Mouse (Mus musculus) adrenal gland, postnatal 14 days (tissue): Measurements from ENCODE around the gene Lefty1. TPM values are rescaled to one million over a fixed set of nuclear protein-coding genes. Genes with fewer than 3 reads are reported as not detected.
"Not testable (repeated sequence)": the region's sequence is repeated elsewhere in the genome, so short reads cannot be mapped to it uniquely, and the experiment has no call there.

Experiments used
- DNase-seq: peaks from one replicate; pipeline ENCODE4 v3.0.0; 2021; ENCODE audit warnings: mixed read lengths
- total RNA-seq: library from RNA; stranded (reverse); gene quantifications from 2 replicates; pipeline ENCODE4 v1.2.3, GENCODE M21; 2021

The Lefty1 gene
- total RNA-seq, 1 experiment from 2014 or later, result 1.3 TPM

DNA sequence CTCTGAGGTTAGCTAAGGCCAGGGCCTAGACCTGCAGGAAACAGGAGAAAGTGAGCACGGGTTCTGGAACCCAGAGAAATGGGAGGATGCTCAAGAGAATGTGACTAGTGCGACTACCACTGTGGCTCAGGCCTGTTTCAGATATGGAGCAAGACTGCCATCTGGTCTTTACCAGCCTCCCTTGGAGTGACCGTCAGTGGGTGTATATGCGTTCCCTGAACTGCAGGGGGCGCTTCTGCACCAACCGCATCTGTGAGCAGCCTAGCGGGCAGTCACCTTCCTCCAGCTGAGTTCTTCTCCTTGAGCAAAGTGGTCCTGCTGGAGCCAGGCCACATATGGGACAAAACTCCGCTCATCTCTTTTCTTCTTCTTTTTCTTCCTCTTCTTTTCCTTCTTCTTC, 15.1 kb upstream of the Lefty1 start:
- peak; percentile 72 for DNase-seq

DNA sequence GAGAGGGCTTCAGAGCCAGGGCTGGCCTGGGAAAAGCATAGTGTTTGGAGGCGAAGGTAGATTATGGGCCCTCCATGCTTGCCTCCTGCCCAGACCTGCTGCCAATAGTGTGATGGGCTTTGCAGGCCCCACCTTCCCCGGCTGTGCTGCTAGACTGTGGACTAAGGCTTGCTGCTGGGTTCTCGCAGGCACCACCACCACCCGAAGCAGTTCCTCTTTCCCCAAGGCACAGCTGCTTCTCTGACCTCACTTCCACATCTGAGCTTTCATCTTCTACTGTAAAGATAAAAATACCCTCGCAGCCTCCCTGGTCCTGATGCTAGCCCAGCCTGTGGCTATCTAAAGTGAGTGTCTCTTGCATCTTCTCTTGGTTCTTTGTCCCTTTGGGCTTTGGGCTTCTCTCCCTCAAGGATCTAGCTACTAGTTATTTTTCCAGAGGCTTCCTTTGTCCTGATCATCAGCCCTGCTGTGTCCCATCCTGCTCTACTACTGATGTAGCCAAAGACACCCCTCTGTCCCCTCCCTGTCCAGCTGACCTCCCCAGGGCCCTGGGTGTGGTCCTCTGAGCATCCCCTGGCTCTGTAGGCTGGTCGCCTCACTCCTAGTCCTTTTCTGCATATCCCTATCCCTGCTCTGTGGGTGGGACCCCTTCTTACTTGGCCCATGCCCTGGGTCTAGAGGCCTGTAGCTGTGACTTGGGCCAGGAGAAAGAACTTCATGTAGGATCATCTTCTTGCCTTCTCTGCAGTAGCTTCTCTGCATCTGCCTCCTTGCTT, 12.4 kb upstream of the Lefty1 start:
- no peak for DNase-seq

DNA sequence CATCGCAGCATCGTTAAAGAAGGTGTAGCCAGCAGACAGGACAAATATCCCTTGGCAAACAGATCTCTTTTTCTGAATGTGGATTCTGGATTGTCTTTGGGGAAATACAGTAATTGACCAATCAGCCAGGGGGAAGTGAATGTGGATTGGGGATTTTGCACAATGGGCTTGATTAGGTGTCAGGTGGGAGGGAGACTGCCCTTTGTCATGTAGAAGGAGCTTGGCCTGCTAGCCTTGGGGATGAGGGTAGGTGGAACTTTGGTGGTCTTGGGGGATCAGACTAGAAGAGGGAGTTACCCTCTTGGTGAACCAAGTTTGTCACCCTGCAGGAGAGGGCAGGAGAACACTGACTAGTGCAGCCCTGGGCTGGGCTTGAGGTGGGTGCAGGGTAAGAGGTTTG, 10.1 kb upstream of the Lefty1 start:
- DNase-seq, result no peak

DNA sequence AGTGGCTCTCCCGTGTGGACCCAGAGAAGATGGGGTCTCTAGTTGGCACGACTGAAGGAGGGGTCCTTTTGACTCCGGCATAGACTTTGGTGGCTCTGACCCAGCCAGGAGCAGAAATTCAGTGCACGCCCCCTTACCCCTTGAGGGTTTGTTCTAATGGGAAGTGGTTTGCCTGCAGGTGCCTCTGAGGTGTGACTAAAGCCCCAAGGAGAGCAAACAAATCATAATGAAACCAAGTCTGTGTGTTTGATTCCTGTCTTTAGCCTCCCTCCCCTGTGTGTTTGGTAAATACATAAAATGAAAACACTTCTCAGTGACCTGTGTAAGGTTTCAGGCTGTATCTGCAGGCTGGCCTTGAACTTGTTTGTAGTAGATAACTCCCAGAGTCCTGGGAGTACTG, 8.5 kb upstream of the Lefty1 start:
- DNase-seq, result no peak

DNA sequence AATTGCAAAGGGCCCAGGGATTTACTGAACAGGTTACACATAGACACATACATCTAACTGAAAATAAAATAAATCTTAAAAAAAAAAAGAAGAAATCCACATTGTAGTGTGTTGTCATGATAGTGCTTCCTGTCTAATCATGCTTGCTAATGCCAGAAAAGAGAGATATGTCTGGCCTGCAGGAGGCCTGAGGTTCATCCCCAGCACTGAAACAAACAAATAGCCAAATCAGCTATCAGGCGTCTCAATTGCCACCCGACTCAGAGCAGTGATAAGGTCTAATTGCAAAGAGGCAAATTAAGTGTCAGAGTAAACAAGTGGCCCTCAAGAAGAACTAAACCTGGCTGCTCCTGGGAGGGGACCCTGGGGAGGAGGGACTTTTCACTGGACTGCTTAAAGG, 5.2 kb upstream of the Lefty1 start:
- no peak for DNase-seq

DNA sequence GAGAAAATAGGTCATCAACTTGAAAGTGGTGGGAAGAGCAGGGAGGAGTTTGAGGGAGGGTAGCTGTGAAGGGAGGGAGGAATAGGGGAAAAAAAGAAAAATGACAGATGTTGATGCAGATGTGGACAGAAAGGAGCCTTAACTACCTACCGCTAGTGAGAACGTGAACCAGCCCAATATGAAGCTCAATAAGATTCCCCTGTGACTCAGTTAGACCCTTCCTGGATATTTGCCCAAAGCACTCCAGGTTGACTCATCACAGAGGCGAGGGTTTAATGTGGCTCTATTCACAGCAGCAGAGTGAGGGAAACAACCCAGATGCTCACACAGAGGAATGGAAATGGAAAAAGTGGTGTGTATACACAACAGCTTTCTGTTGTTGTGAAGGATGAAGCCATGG, 3.7 kb upstream of the Lefty1 start:
- DNase-seq, result no peak

DNA sequence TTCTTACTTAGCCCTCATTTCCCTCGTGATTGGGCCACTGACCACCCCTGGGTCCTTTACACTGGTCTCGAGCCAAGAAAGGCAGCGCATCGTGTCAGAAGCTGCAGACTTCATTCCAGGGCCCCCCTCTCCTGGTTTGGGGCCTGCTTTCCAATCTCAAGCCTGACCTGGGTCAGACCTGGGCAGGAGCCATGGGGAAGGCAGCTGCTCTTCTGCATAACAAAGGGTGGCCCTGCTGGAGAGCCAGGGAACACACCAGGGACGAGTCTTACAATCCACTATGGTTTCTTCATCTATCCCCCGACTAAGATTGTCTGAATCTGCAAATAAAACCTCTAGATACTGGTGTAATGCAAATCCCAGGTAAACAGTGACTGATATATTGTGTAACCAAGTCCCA, 1.2 kb upstream of the Lefty1 start:
- no peak for DNase-seq

DNA sequence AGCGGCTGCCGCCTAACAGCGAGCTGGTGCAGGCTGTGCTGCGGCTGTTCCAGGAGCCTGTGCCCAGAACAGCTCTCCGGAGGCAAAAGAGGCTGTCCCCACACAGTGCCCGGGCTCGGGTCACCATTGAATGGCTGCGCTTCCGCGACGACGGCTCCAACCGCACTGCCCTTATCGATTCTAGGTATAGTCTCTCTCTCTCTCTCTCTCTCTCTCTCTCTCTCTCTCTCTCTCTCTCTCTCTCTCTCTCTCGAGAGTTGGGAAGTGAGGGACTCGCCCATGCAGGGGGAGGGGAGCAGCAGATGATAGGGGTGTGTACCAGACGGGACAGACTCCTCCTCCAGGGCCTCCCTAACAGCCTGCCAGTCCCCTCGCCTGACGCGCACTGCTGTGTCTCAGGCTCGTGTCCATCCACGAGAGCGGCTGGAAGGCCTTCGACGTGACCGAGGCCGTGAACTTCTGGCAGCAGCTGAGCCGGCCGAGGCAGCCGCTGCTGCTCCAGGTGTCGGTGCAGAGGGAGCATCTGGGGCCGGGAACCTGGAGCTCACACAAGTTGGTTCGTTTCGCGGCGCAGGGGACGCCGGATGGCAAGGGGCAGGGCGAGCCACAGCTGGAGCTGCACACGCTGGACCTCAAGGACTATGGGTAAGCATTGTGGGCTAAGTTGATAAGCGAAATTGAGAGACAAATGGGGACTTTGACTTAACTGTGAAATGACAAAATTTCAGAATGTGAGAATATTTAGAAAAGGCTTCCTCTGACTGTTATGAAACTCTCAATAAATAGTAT, 2.0 kb downstream of the Lefty1 start:
- DNase-seq, result peak; percentile 84

DNA sequence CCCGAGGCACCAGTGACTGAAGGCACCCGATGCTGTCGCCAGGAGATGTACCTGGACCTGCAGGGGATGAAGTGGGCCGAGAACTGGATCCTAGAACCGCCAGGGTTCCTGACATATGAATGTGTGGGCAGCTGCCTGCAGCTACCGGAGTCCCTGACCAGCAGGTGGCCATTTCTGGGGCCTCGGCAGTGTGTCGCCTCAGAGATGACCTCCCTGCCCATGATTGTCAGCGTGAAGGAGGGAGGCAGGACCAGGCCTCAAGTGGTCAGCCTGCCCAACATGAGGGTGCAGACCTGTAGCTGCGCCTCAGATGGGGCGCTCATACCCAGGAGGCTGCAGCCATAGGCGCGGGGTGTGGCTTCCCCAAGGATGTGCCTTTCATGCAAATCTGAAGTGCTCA, 2.8 kb downstream of the Lefty1 start:
- not testable (repeated sequence) for DNase-seq

DNA sequence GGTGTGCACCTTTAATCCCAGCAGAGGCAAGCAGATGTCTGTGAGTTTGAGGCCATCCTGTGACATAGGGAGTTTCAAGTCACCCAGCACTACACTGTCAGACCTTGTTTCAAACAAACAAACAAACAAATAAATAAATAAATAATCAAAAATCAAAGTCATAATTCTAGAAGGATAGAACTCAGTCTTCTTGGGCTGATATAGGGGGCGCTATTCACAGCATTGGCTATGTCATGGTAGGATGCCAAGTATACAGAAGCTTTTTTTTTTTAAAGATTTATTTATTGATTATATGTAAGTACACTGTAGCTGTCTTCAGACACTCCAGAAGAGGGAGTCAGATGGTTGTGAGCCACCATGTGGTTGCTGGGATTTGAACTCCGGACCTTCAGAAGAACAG, 4.0 kb downstream of the Lefty1 start:
- not testable (repeated sequence) for DNase-seq

DNA sequence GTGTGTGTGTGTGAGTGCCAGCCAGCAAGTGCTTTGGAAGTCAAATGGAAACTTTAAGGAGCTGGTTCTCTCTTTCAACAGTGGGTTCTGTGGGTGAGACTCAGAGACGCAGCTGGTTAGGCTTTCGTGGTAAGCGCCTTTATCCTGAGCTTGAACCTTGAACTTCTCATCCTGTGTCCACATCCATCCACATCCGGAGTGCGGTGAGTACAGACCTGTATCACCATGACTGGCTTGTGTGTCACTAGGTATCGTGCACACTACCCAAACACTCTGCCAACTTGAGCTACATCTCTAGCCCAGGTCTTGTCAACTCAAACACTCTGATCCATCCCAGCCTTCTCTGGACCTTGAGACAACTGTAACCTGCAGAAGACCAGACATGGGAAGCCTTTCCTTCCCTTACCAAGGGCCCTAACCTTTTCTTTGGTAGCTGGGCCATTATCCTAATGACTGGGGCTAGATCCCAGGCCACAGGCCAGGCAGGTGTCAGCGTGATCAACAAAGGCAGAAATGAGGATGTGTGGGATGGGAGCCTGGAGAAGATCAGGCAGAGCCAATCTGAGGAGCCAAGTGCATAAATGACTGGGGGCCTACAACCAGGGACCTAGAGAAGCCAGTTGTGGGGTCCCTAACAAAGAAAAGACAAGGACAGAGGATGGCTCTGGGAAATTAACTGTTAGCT, 6.1 kb downstream of the Lefty1 start:
- no peak for DNase-seq

DNA sequence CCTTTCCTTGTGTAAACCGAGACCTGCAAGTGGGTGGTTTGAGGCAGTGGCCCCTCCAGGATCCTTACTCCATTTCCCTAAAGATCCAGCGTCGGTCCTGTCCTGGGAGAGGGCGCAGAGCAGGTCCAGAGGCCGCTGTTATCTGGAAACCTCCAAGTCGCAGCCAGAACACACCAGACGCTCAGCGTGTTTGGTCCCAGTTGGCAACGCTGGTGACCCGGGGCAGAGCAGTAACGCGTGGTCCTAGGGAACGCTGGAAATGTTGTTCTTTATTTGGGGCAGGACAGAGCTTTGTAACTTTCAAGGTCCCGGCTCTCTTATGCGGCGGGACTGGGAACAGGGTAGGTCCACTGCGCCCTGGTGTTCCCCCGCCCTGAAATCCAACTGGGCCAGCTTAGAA, 6.9 kb downstream of the Lefty1 start:
- DNase-seq, result no peak

DNA sequence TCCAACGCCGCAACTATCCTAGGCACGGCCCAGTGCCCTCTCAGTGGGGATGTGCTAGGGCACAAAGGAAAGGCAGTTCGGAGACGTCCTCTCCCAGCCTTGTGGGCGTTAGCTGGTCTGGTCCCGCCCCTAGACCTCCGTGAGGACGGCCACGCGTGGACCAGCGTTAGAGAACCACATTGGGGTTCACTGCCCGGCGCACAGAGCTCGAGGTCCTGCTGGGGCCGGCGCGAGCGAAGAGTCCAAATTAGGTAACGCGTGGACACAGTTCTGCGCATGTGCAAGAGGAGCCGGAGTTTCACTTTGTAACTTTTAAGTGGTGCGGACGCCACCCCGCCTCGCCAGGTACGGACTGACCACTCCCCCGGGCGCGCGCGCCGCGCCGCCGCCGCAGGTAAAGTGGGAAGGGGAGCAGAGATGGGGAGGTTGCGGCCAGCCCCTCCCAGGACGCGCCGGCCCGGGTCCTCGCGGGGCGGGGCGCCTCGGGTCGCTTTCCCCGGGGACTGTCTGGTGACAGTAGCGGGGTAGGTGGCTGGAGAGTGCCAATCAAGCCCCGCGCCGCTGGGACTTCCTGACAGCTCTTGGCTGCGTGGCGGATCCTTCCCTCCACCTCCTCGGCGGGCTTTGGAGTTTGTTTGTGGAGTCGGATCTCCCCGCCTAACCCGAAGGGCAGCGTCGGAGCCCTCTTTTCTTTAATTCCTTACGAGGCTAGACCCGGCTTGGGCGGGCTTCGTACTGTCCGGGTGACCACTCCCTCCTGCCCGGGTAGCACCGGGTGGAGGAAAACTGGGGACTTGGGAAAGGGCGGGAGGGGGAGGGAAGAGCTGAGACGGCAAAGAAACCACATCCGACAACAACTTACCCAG, 7.6 kb downstream of the Lefty1 start, which contains the start of gene Tmem63a:
Tmem63a (plus strand) TSS at position 179 of the 866 bp plus-strand sequence.
- DNase-seq, result peak; percentile 87

DNA sequence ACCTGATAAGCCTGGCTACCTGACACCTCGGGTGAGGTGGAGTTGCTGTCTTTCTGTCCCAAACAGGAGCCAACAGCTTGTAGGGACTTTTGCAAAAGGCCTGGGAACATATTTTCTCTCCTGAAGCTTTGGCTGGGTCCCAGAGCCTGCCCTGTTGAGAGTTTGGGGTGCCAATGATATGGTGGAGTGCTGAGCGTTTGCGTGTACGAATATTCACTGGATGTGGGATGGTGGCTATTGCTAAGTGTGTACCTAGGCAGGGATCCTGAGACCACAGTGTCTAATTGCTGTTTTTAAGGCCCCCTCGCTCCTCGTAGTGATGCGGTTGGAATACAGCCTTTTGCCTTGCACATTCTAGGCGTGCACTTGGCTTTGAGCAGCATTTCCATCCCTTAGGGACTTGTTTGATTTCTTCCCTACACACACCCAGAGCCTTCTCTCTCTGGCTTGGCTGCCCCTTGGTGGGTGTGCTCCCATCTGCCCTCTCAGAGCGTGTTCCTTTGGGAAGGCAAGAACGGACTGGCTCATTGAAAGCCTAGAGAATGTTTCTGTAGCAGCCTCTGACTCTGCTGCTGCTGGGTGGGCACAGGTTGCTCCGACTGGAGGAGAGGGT, 8.3 kb downstream of the Lefty1 start:
- peak; percentile 52 for DNase-seq

DNA sequence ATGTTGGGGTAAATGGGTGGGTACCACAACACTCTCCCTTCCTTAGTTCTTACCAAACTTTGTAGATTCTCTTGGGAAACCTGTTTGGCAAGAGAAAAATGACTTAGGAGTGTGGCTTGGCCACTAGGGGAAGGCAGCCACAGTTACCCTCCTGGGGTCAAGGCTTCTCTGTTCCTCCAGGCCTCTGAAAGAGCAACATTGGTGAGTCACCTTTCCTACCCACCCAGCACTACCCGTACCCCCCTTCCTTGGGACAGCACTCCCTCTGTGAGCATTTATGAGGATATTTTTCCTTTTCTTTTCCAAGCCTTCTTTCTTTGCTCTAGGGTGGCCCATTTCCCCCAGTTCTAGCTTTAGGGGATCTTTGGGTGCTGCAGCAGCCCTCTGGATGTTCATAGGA, 9.1 kb downstream of the Lefty1 start:
- DNase-seq, result peak; percentile 78

DNA sequence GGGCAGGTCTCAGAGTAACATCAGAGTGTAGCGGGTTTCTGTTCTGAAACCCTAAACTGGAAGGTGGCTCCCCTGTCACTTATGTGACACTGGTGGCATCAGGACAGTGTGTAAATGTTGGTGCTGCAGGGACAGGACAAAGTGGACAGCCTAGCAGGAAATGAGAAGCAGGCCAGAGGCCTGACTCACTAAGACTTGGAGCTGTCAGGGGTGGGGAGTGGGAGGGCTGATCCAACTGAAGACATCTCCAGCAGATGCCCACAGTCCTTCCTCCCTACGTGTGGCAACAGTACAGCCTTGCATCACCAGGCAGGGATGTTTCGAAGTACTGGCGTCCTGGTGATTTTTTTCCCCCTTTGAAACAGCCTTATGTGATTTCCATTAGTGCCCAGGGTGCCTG, 9.7 kb downstream of the Lefty1 start:
- DNase-seq, result peak; percentile 63

DNA sequence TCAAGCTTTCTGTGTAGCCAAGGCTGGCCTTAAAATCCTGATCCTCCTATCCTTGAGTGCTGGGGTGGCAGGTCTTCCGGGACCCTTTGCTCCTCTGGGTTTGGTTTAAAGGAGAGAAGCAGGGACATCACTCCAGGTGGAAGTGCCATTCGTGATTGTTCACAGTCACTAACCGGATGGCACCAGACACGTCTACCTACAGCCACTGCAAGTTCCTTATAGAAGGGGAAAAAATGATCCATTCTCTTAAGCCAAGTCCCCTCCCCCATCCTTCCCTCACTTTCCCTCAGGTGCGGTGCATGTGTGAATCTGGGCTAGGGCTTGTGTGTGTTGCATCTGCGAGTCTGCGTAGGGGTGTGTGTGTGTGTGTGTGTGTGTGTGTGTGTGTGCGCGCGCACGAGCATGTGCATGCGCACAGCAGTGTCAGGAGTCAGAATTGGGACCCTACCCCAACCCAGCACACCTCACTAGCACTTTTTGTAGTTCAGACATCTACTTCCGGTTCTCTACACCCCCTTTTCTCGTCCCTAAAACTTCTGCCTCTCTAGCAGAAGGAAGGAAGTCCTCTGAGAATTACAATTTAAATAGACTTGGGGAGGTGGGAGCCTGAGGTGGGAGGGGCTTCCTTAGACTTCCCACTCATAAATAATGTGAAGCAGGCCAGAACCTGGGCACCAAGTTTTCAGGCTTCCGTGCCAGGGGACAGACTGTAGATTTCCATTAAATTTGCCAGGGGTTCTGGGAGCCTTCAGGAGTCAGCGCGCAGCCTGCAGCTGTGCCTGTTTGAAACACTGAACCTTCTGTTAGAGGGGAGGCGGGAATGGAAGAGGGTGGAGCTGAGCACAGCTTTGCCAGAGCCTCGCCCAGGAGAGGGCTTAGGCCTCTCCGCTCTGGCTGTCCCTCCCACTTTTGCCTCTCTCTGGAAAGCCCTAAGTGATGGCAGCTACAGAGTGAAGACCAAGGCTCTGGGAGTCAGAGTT, 10.5 kb downstream of the Lefty1 start:
- peak; percentile 72 for DNase-seq

DNA sequence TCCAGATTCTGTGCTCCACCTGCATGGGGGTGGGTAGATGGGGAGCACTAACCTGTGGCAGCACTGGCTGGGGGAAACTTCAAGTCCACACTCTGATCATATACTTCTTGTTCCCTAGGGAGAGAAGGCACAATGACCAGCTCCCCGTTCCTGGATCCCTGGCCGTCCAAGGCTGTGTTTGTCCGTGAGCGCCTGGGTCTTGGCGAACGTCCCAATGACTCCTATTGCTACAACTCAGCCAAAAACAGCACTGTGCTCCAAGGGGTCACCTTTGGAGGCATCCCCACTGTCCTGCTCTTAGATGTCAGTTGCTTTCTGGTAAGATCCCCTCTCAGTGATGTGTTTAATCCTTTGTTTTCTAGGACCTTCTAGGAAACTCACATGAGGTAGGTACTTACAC, 11.6 kb downstream of the Lefty1 start:
- peak; percentile 88 for DNase-seq

DNA sequence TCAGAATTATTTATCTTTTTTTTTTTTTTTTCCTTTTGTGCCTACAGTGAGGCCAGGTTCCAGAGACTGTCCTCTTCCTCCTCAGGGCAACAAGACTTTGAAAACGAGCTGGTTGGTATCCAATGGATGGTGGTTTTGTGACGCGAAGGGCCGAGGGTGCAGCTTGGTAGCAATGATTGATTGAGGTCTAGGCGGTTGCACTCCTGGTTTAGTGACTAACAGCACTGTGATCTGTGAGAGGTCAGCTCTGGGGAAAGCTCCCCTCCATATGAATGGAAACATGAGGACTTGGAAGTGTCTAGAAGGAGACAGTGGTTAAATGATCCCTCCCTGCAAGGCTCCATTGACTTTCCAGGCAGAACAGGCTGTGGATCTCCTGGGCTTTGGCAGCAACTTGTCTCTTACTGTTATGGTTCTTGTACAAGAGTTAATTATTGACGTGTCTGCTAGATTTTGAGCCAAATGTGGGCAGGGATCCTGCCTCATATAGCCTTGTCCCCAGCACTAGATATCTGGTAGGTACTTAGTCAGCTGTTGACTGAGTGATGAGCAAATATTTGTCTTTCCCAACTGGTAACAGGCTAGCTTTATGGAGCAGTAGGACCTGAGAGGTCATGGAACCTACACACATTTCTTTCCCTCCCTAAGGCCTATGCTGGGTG, 17.4 kb downstream of the Lefty1 start:
- DNase-seq, result no peak

DNA sequence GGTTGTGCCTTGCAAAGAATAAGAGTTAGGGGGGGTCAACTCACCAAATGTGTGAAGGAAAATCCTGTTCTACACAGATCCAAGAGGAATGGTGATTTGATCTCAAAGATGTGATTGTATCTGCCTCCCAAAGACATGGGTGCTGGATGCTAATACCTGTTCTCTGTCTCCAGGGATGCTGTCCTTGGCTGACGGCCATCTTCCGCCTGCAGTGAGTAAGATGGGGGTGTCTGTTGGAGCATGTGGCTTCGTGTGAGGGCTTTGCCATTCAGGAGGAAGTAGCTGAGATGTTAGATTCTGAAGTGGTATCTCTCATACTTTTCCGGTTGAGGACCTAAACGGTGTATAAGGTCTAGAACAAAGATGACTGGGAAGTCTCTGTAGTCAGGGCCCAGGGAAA, 18.0 kb downstream of the Lefty1 start:
- DNase-seq, result no peak
